Mouse (Mus musculus) ES-E14 (cell line): ENCODE results near the gene Slc12a7.

ENCODE experiments used
- CHD2 ChIP-seq: IDR thresholded peaks from 2 replicates; pipeline ENCODE4 v1.6.1; 2014; ENCODE audit warnings: mild to moderate bottlenecking, low read depth, low read length, inconsistent platforms
- ZC3H11A ChIP-seq: IDR thresholded peaks from 2 replicates; pipeline ENCODE4 v1.6.1; 2012; ENCODE audit warnings: low read depth, mild to moderate bottlenecking, inconsistent platforms, low read length, borderline replicate concordance
- ZNF384 ChIP-seq: IDR thresholded peaks from 2 replicates; pipeline ENCODE4 v1.6.1; 2012; ENCODE audit warnings: low read depth, low read length, inconsistent platforms

- TF ChIP-seq ZC3H11A, result no peak
- TF ChIP-seq CHD2, result no peak
- TF ChIP-seq ZNF384, result no peak
These were observed 37.2 kb downstream of the Slc12a7 start for GRCm38 (mm10) chr13:73769916-73770682.
